Mouse (Mus musculus) MEL (cell line): ENCODE data around the gene Cep72. TPM values are rescaled to one million over a fixed set of nuclear protein-coding genes. Genes with fewer than 3 reads are reported as not detected.

Source experiments
- DNase-seq: peaks from one replicate; pipeline ENCODE4 v3.0.0; 2011; ENCODE audit warnings: low read depth, low spot score
- H3K27ac ChIP-seq: 2 replicates; pipeline ENCODE4 v1.5.1; 2012; ENCODE audit warnings: low read depth, mild to moderate bottlenecking, control low read depth, low read length, moderate library complexity; ENCODE audit not compliant: control insufficient read depth
- H3K27me3 ChIP-seq, 2 experiments: fragments of 150-350 bp in 1 of 2; sonication (generic) in 1 of 2; 2 replicates each; pipeline ENCODE4 v1.6.1; 2012; ENCODE audit warnings: low read length in 2 of 2, mild to moderate bottlenecking in 2 of 2, improper control_type of control experiment in 1 of 2, moderate library complexity in 1 of 2; ENCODE audit not compliant: insufficient read depth in 2 of 2, control insufficient read depth in 1 of 2
- H3K36me3 ChIP-seq, 2 experiments: 2 replicates each; pipeline ENCODE4 v1.6.1; 2012 to 2014; ENCODE audit warnings: low read length in 2 of 2, improper control_type of control experiment in 1 of 2, inconsistent platforms in 1 of 2, mild to moderate bottlenecking in 1 of 2; ENCODE audit not compliant: insufficient read depth in 2 of 2, control insufficient read depth in 1 of 2
- H3K4me1 ChIP-seq, 2 experiments: fragments of 150-350 bp in 1 of 2; sonication (generic) in 1 of 2; 2 replicates each; pipeline ENCODE4 v1.6.1; 2012; ENCODE audit warnings: low read length in 2 of 2, improper control_type of control experiment in 1 of 2, mild to moderate bottlenecking in 1 of 2; ENCODE audit not compliant: insufficient read depth in 2 of 2, control insufficient read depth in 1 of 2
- H3K4me3 ChIP-seq, 2 experiments: fragments of 150-350 bp in 1 of 2; sonication (generic) in 1 of 2; 2 replicates each; pipeline ENCODE4 v1.5.1; 2012; ENCODE audit warnings: low read depth in 2 of 2, low read length in 2 of 2, mild to moderate bottlenecking in 2 of 2, moderate library complexity in 2 of 2, control low read depth in 1 of 2, improper control_type of control experiment in 1 of 2; ENCODE audit not compliant: control insufficient read depth in 1 of 2, insufficient read depth in 1 of 2
- H3K79me2 ChIP-seq: 2 replicates; pipeline ENCODE4 v1.6.1; 2012; ENCODE audit warnings: mild to moderate bottlenecking, low read length, moderate library complexity; ENCODE audit not compliant: control insufficient read depth, poor library complexity, insufficient read depth
- H3K9ac ChIP-seq: 2 replicates; pipeline ENCODE4 v1.6.1; 2012; ENCODE audit warnings: low read depth, mild to moderate bottlenecking, control low read depth, low read length, moderate library complexity; ENCODE audit not compliant: control insufficient read depth, poor library complexity, severe bottlenecking
- H3K9me3 ChIP-seq: fragments of 150-350 bp; sonication (generic); replicated peaks from 2 replicates; pipeline ENCODE4 v1.6.1; 2012; ENCODE audit warnings: mild to moderate bottlenecking, low read length, improper control_type of control experiment, moderate library complexity; ENCODE audit not compliant: insufficient read depth
- BHLHE40 ChIP-seq: IDR thresholded peaks from 2 replicates; pipeline ENCODE4 v1.6.1; 2012; ENCODE audit warnings: low read depth, mild to moderate bottlenecking, inconsistent platforms, low read length, improper control_type of control experiment, borderline replicate concordance
- CHD1 ChIP-seq: IDR thresholded peaks from 2 replicates; pipeline ENCODE4 v1.6.1; 2012; ENCODE audit warnings: low read depth, mild to moderate bottlenecking, inconsistent platforms, low read length, improper control_type of control experiment
- CHD2 ChIP-seq: IDR thresholded peaks from 2 replicates; pipeline ENCODE4 v1.6.1; 2011; ENCODE audit warnings: low read length, improper control_type of control experiment
- E2F4 ChIP-seq: IDR thresholded peaks from 2 replicates; pipeline ENCODE4 v1.6.1; 2011; ENCODE audit warnings: low read depth, low read length, improper control_type of control experiment, borderline replicate concordance
- ELF1 ChIP-seq: IDR thresholded peaks from 2 replicates; pipeline ENCODE4 v1.6.1; 2014; ENCODE audit warnings: low read depth, mild to moderate bottlenecking, inconsistent platforms, low read length, improper control_type of control experiment, moderate library complexity
- EP300 ChIP-seq, 2 experiments: IDR thresholded peaks; 2 replicates each; pipeline ENCODE4 v1.6.1; 2011; ENCODE audit warnings: improper control_type of control experiment in 2 of 2, low read length in 2 of 2, low read depth in 1 of 2, mild to moderate bottlenecking in 1 of 2
- ETS1 ChIP-seq: IDR thresholded peaks from 2 replicates; pipeline ENCODE4 v1.6.1; 2012; ENCODE audit warnings: low read depth, mild to moderate bottlenecking, inconsistent platforms, low read length, improper control_type of control experiment, moderate library complexity
- GABPA ChIP-seq: IDR thresholded peaks from 2 replicates; pipeline ENCODE4 v1.6.1; 2012; ENCODE audit warnings: low read depth, mild to moderate bottlenecking, inconsistent platforms, low read length, improper control_type of control experiment, moderate library complexity
- GATA1 ChIP-seq: IDR thresholded peaks from 2 replicates; pipeline ENCODE4 v1.6.1; 2011; ENCODE audit warnings: low read depth, low read length, improper control_type of control experiment
- HCFC1 ChIP-seq: IDR thresholded peaks from 2 replicates; pipeline ENCODE4 v1.6.1; 2012; ENCODE audit warnings: low read depth, mild to moderate bottlenecking, inconsistent platforms, low read length, improper control_type of control experiment, moderate library complexity
- KAT2A ChIP-seq: conservative IDR thresholded peaks from 2 replicates; pipeline ENCODE4 v1.6.1; 2012; ENCODE audit warnings: low read depth, low read length, improper control_type of control experiment, inconsistent platforms
- MAZ ChIP-seq: IDR thresholded peaks from 2 replicates; pipeline ENCODE4 v1.6.1; 2012; ENCODE audit warnings: low read depth, mild to moderate bottlenecking, inconsistent platforms, low read length, improper control_type of control experiment
- MXI1 ChIP-seq: IDR thresholded peaks from 2 replicates; pipeline ENCODE4 v1.6.1; 2011; ENCODE audit warnings: mild to moderate bottlenecking, low read depth, low read length, improper control_type of control experiment
- MYB ChIP-seq: IDR thresholded peaks from 2 replicates; pipeline ENCODE4 v1.6.1; 2011; ENCODE audit warnings: mild to moderate bottlenecking, low read depth, low read length, improper control_type of control experiment
- NELFE ChIP-seq: IDR thresholded peaks from 2 replicates; pipeline ENCODE4 v1.6.1; 2011; ENCODE audit warnings: low read depth, low read length, improper control_type of control experiment
- NRF1 ChIP-seq: IDR thresholded peaks from 2 replicates; pipeline ENCODE4 v1.6.1; 2014; ENCODE audit warnings: low read depth, mild to moderate bottlenecking, inconsistent platforms, low read length, improper control_type of control experiment, moderate library complexity; ENCODE audit not compliant: poor library complexity, insufficient read depth, severe bottlenecking
- POLR2AphosphoS5 ChIP-seq: IDR thresholded peaks from 2 replicates; pipeline ENCODE4 v1.6.1; 2012; ENCODE audit warnings: low read depth, borderline replicate concordance, mild to moderate bottlenecking, inconsistent platforms, low read length, moderate library complexity, mixed read lengths
- SIN3A ChIP-seq: IDR thresholded peaks from 2 replicates; pipeline ENCODE4 v1.6.1; 2012; ENCODE audit warnings: low read length, improper control_type of control experiment, inconsistent platforms
- SMC3 ChIP-seq: IDR thresholded peaks from 2 replicates; pipeline ENCODE4 v1.6.1; 2011; ENCODE audit warnings: low read depth, low read length, improper control_type of control experiment
- TBP ChIP-seq: IDR thresholded peaks from 2 replicates; pipeline ENCODE4 v1.8.0; 2011; ENCODE audit warnings: low read depth, low read length, improper control_type of control experiment
- TCF12 ChIP-seq: IDR thresholded peaks from 2 replicates; pipeline ENCODE4 v1.6.1; 2014; ENCODE audit warnings: low read depth, mild to moderate bottlenecking, inconsistent platforms, low read length, improper control_type of control experiment, moderate library complexity
- UBTF ChIP-seq: IDR thresholded peaks from 2 replicates; pipeline ENCODE4 v1.6.1; 2012; ENCODE audit warnings: low read depth, mild to moderate bottlenecking, inconsistent platforms, low read length, improper control_type of control experiment, moderate library complexity, borderline replicate concordance; ENCODE audit not compliant: insufficient read depth
- USF1 ChIP-seq: IDR thresholded peaks from 2 replicates; pipeline ENCODE4 v1.6.1; 2014; ENCODE audit warnings: low read depth, mild to moderate bottlenecking, inconsistent platforms, low read length, improper control_type of control experiment, moderate library complexity
- ZC3H11A ChIP-seq: IDR thresholded peaks from 2 replicates; pipeline ENCODE4 v1.6.1; 2012; ENCODE audit warnings: low read depth, mild to moderate bottlenecking, inconsistent platforms, low read length, improper control_type of control experiment
- ZNF384 ChIP-seq: IDR thresholded peaks from 2 replicates; pipeline ENCODE4 v1.6.1; 2012; ENCODE audit warnings: low read depth, mild to moderate bottlenecking, inconsistent platforms, low read length, improper control_type of control experiment
- polyA plus RNA-seq, 2 experiments: library from polyadenylated mRNA; stranded (reverse) in 1 of 2; unstranded in 1 of 2; fragments of >175 nt in 1 of 2; fragments of >200 nt in 1 of 2; gene quantifications; 2 replicates each; pipeline versions ENCODE4 v1.2.1 to v1.2.4; 2012; ENCODE audit warnings: low replicate concordance in 2 of 2, low read depth in 1 of 2; ENCODE audit not compliant: insufficient read length in 2 of 2, insufficient read depth in 1 of 2, missing spikeins in 1 of 2
- total RNA-seq: library from RNA; depleted of rRNA; stranded (reverse); fragments of 300-350 nt; gene quantifications from 2 replicates; pipeline ENCODE4 v1.2.3, GENCODE M21; 2012

Cep72 gene
- total and polyA plus RNA-seq, 3 experiments: 2.2 to 7.0 TPM; not detected in 1

DNA sequence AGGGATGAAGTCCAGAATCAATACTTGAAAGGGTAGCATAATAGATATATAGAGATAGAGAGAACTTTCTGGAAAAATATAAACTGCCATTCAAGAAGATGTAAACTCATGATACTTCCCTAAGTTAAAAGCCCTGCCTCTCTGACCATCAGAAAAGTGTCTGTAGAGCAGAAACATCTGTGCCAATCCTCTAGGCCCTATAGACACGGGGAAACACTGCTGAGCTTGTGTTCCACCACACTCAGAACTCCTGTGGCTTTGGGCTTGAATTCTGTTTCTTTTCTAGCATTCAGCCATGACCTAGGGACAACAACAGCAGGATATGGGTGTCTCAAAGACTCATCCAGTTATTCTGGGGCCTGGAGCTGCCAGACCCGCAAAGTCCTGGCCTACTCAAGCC lies 33.8 kb upstream of the Cep72 start:
- TF ChIP-seq TBP: no peak
- no peak for TF ChIP-seq MYB
- no peak for TF ChIP-seq NRF1
- TF ChIP-seq SMC3: no peak
- TF ChIP-seq GABPA: no peak
- TF ChIP-seq ETS1: no peak
- no peak for TF ChIP-seq NELFE
- no peak for TF ChIP-seq HCFC1
- TF ChIP-seq CHD2: no peak
- TF ChIP-seq EP300 (IDR thresholded peaks at IDR 0.05; ENCODE audit: low read depth in 1 of 2, low read length in 2 of 2): no peak
- no peak for TF ChIP-seq CHD1
- no peak for TF ChIP-seq ZC3H11A
- no peak for TF ChIP-seq SIN3A
- TF ChIP-seq KAT2A: no peak
- TF ChIP-seq TCF12: no peak
- Histone ChIP-seq H3K9ac (no peak overlapping the region), H3K9me3 (no peaks in the 10 kb centered on the region), H3K27me3 (peaks cover 2 to 3% of the 10 kb centered on the region in 2 experiments; a peak in 2 of 4 replicates), H3K4me1 (no peaks in the 10 kb centered on the region), H3K27ac (no peak overlapping the region), H3K4me3 (no peak overlapping the region), H3K79me2 (no peaks in the 10 kb centered on the region), H3K36me3 (no peaks in the 10 kb centered on the region)
- no peak for DNase-seq

- Histone ChIP-seq H3K36me3 (no peaks in the 10 kb centered on the region), H3K79me2 (no peaks in the 10 kb centered on the region), H3K9ac (no peak overlapping the region), H3K4me3 (no peak overlapping the region)
- TF ChIP-seq MYB (no peak), UBTF (no peak), HCFC1 (no peak), BHLHE40 (no peak), POLR2AphosphoS5 (no peak), SIN3A (no peak), MAZ (no peak), ZNF384 (no peak), GABPA (no peak), SMC3 (no peak), USF1 (no peak), MXI1 (no peak), NRF1 (no peak), ELF1 (no peak), EP300 (IDR thresholded peaks at IDR 0.05; ENCODE audit: low read depth in 1 of 2, low read length in 2 of 2) (no peak), GATA1 (no peak), E2F4 (no peak), ZC3H11A (no peak)
- TF ChIP-seq, all 39 proteins: peak for 0
- DNase-seq: peak; percentile 12
- H3K27ac ChIP-seq: no peak overlapping the region
- no peaks in the 10 kb centered on the region for H3K9me3 ChIP-seq
- H3K4me1 ChIP-seq: no peaks in the 10 kb centered on the region
- H3K27me3 ChIP-seq: peaks cover 0 to 3% of the 10 kb centered on the region in 2 experiments; a peak in 2 of 4 replicates
Measured at GRCm38 (mm10) chr13:74090265-74090664, 28.2 kb upstream of the Cep72 start.
